Mouse (Mus musculus): ENCODE measurements at regions not wholly inside any gene's neighbourhood (a gene's known extent, or its start where the extent isn't known, plus 50 kb on each side); places are given as distances from the start of the nearest gene placed in this dataset.

GRCm38 (mm10) chr12:12669931-12670330 is 271.8 kb downstream of the Mycn start:
- TF ChIP-seq CTCF (IDR thresholded peaks at IDR 0.05; ENCODE audit: low read depth, low read length) (no peak), POLR2A (IDR thresholded peaks at IDR 0.05; ENCODE audit: extremely low read depth, insufficient read depth, low read length) (no peak)
- DNase-seq (ENCODE audit: extremely low read depth, low read depth, low spot score) = no peak
- no peak overlapping the region for H3K9ac ChIP-seq (ENCODE audit: low read depth, low read length)

DNA sequence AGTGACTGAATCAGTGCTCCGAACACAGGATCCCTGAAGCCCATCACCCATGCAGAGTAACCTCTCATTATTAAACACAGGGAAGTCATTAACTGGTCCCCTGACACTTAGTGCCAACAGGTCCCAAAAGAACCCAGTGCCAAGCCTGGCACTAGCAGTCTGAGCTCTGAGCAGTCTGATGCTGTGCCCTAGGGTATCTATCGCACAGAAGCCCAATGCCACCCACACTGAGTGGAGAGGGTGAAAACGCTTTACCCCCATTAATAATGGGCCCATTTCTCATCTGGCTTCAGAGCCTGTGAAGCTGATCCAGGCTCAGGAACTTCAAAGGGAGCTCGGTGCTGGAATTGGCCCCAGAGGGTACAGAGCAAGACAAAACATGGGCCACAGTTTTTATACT is 272.8 kb downstream of the Mycn start:
- Histone ChIP-seq H3K36me3 (ENCODE audit: control insufficient read depth, insufficient read depth, low read length) (no peaks in the 10 kb centered on the region), H3K27me3 (ENCODE audit: control insufficient read depth, insufficient read depth, low read length) (no peaks in the 10 kb centered on the region), H3K9ac (ENCODE audit: low read depth, low read length) (no peak overlapping the region), H3K4me1 (ENCODE audit: control insufficient read depth, insufficient read depth, low read length) (no peaks in the 10 kb centered on the region), H3K27ac (replicated peaks; ENCODE audit: insufficient read depth, low read depth, low read length) (no peak overlapping the region), H3K79me2 (ENCODE audit: control insufficient read depth, insufficient read depth, low read length) (no peaks in the 10 kb centered on the region), H3K4me3 (ENCODE audit: insufficient read depth, low read depth, low read length) (no peak overlapping the region)
- TF ChIP-seq POLR2A (IDR thresholded peaks at IDR 0.05; ENCODE audit: extremely low read depth, insufficient read depth, low read length) (no peak), CTCF (IDR thresholded peaks at IDR 0.05; ENCODE audit: low read depth, low read length) (no peak)
- WGBS = 98% methylated on average over 4 of the region's 4 CpGs
- DNase-seq (ENCODE audit: extremely low read depth, low read depth, low spot score) = no peak

More at GRCm38 (mm10) chr12:12669931-12670330, 271.8 kb downstream of the Mycn start:
- Histone ChIP-seq H3K4me1 (ENCODE audit: control insufficient read depth, insufficient read depth, low read length) (no peaks in the 10 kb centered on the region), H3K27me3 (ENCODE audit: control insufficient read depth, insufficient read depth, low read length) (no peaks in the 10 kb centered on the region), H3K4me3 (ENCODE audit: insufficient read depth, low read depth, low read length) (no peak overlapping the region), H3K36me3 (ENCODE audit: control insufficient read depth, insufficient read depth, low read length) (no peaks in the 10 kb centered on the region), H3K79me2 (ENCODE audit: control insufficient read depth, insufficient read depth, low read length) (no peaks in the 10 kb centered on the region), H3K27ac (replicated peaks; ENCODE audit: insufficient read depth, low read depth, low read length) (no peak overlapping the region)
- WGBS = 82% methylated on average over 5 of the region's 5 CpGs

DNA sequence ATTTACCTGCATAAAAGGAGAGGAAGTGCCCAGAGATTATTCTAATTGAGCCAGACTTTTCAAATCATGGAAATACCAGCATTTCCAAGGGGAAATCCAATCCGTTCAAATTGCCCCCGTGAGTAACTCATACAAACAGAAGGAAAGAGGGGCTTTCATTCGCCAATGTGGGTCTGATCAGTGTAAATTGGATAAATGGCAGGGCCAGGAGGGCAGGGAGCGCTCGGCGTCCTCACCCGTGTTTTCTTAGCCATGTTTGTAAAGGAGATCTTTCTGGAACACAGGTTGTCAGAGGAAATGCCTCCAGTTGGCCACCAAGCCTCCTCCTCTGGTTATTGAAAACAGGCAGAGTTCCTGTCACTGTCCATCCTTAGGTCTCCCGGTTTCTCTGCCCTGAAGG is 286.1 kb downstream of the Mycn start:
- no peak overlapping the region for H3K4me3 ChIP-seq (ENCODE audit: insufficient read depth, low read depth, low read length)
- no peaks in the 10 kb centered on the region for H3K79me2 ChIP-seq (ENCODE audit: control insufficient read depth, insufficient read depth, low read length)
- no peaks in the 10 kb centered on the region for H3K27me3 ChIP-seq (ENCODE audit: control insufficient read depth, insufficient read depth, low read length)
- 92% methylated on average over 8 of the region's 8 CpGs for WGBS
- H3K27ac ChIP-seq (replicated peaks; ENCODE audit: insufficient read depth, low read depth, low read length) = no peak overlapping the region
- no peaks in the 10 kb centered on the region for H3K36me3 ChIP-seq (ENCODE audit: control insufficient read depth, insufficient read depth, low read length)
- no peak for DNase-seq (ENCODE audit: extremely low read depth, low read depth, low spot score)
- no peak overlapping the region for H3K9ac ChIP-seq (ENCODE audit: low read depth, low read length)
- no peak for TF ChIP-seq POLR2A (IDR thresholded peaks at IDR 0.05; ENCODE audit: extremely low read depth, insufficient read depth, low read length)
- TF ChIP-seq CTCF (IDR thresholded peaks at IDR 0.05; ENCODE audit: low read depth, low read length) = no peak
- H3K4me1 ChIP-seq (ENCODE audit: control insufficient read depth, insufficient read depth, low read length) = no peaks in the 10 kb centered on the region

DNA sequence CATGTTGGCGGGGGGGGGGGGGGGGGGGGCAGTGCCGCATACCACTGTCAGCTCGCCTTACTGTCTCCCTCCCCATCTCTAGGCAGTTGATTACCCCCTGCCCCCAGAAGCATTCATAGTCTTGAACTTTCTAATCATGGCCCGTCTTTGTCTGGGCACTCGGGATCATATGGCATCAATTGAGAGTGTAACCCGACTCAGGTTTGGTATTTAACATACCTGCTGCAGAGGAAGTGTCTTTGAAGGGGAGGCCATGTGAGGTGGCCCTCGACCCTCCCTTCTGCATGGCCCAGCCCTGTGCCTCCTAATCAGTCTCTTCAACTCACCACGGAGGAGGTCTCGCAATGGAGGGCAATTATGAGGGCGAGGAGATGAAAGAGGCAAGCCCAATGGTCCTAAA is 286.5 kb downstream of the Mycn start:
- no peak overlapping the region for H3K4me3 ChIP-seq (ENCODE audit: insufficient read depth, low read depth, low read length)
- no peak overlapping the region for H3K27ac ChIP-seq (replicated peaks; ENCODE audit: insufficient read depth, low read depth, low read length)
- no peaks in the 10 kb centered on the region for H3K79me2 ChIP-seq (ENCODE audit: control insufficient read depth, insufficient read depth, low read length)
- H3K4me1 ChIP-seq (ENCODE audit: control insufficient read depth, insufficient read depth, low read length) = no peaks in the 10 kb centered on the region
- no peak for DNase-seq (ENCODE audit: extremely low read depth, low read depth, low spot score)
- H3K9ac ChIP-seq (ENCODE audit: low read depth, low read length) = no peak overlapping the region
- TF ChIP-seq POLR2A (IDR thresholded peaks at IDR 0.05; ENCODE audit: extremely low read depth, insufficient read depth, low read length) (no peak), CTCF (IDR thresholded peaks at IDR 0.05; ENCODE audit: low read depth, low read length) (no peak)
- no peaks in the 10 kb centered on the region for H3K36me3 ChIP-seq (ENCODE audit: control insufficient read depth, insufficient read depth, low read length)
- H3K27me3 ChIP-seq (ENCODE audit: control insufficient read depth, insufficient read depth, low read length) = no peaks in the 10 kb centered on the region
- WGBS = 84% methylated on average over 10 of the region's 10 CpGs

- H3K79me2 ChIP-seq (ENCODE audit: control insufficient read depth, insufficient read depth, low read length) = no peaks in the 10 kb centered on the region
- no peak overlapping the region for H3K27ac ChIP-seq (replicated peaks; ENCODE audit: insufficient read depth, low read depth, low read length)
- WGBS = 76% methylated on average over 7 of the region's 7 CpGs
- H3K4me1 ChIP-seq (ENCODE audit: control insufficient read depth, insufficient read depth, low read length) = no peaks in the 10 kb centered on the region
- no peak for DNase-seq (ENCODE audit: extremely low read depth, low read depth, low spot score)
- no peak overlapping the region for H3K4me3 ChIP-seq (ENCODE audit: insufficient read depth, low read depth, low read length)
- no peak overlapping the region for H3K9ac ChIP-seq (ENCODE audit: low read depth, low read length)
- H3K36me3 ChIP-seq (ENCODE audit: control insufficient read depth, insufficient read depth, low read length) = no peaks in the 10 kb centered on the region
- H3K27me3 ChIP-seq (ENCODE audit: control insufficient read depth, insufficient read depth, low read length) = no peaks in the 10 kb centered on the region
- TF ChIP-seq POLR2A (IDR thresholded peaks at IDR 0.05; ENCODE audit: extremely low read depth, insufficient read depth, low read length) = no peak
- no peak for TF ChIP-seq CTCF (IDR thresholded peaks at IDR 0.05; ENCODE audit: low read depth, low read length)
Measured at GRCm38 (mm10) chr12:12652361-12652760, 289.4 kb downstream of the Mycn start.

DNA sequence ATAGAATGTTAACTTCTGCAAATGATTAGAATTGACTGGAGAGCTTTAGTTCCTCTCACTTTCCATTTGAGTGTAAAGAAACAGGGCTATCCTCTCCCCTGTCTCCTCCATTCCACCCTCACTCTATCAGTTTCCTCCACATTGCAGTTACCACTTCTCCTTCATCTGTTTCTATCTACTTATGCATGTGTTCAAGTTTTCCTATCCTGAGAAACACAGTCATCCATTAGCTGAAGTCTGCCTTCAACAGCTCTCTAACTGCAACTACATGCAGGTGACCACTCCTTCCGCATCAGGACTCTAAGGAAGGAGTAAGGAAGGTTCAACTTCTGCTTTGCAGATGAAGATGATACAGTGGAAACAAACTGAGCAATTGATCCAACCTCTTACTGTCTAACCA is 291.4 kb downstream of the Mycn start:
- Histone ChIP-seq H3K27me3 (ENCODE audit: control insufficient read depth, insufficient read depth, low read length) (no peaks in the 10 kb centered on the region), H3K79me2 (ENCODE audit: control insufficient read depth, insufficient read depth, low read length) (no peaks in the 10 kb centered on the region), H3K4me1 (ENCODE audit: control insufficient read depth, insufficient read depth, low read length) (no peaks in the 10 kb centered on the region), H3K4me3 (ENCODE audit: insufficient read depth, low read depth, low read length) (no peak overlapping the region), H3K9ac (ENCODE audit: low read depth, low read length) (no peak overlapping the region), H3K27ac (replicated peaks; ENCODE audit: insufficient read depth, low read depth, low read length) (no peak overlapping the region), H3K36me3 (ENCODE audit: control insufficient read depth, insufficient read depth, low read length) (no peaks in the 10 kb centered on the region)
- no peak for DNase-seq (ENCODE audit: extremely low read depth, low read depth, low spot score)
- TF ChIP-seq CTCF (IDR thresholded peaks at IDR 0.05; ENCODE audit: low read depth, low read length) = no peak
- TF ChIP-seq POLR2A (IDR thresholded peaks at IDR 0.05; ENCODE audit: extremely low read depth, insufficient read depth, low read length) = no peak
- 86% methylated on average over 1 of the region's 1 CpGs for WGBS
